Mouse (Mus musculus): ENCODE measurements at regions not wholly inside any gene's neighbourhood (a gene's known extent, or its start where the extent isn't known, plus 50 kb on each side); places are given as distances from the start of the nearest gene placed in this dataset.

GRCm38 (mm10) chr13:85436254-85436653 is 147.3 kb upstream of the Rasa1 start:
- no peak for TF ChIP-seq MAFK (IDR thresholded peaks at IDR 0.05; ENCODE audit: insufficient read depth, low read depth, low read length)
- no peak for TF ChIP-seq ZC3H11A (IDR thresholded peaks at IDR 0.05; ENCODE audit: borderline replicate concordance, low read depth, low read length)
